Mouse (Mus musculus) liver, postnatal 0 days (tissue): Measurements from ENCODE around the gene Arhgap15.

ENCODE experiments used
- CTCF ChIP-seq: sonication (generic); IDR thresholded peaks from 2 replicates; pipeline ENCODE4 v1.5.1; 2016; ENCODE audit warnings: antibody characterized with exemption, low read depth
- EP300 ChIP-seq: IDR thresholded peaks from 2 replicates; pipeline ENCODE4 v1.6.1; 2016; ENCODE audit warnings: antibody characterized with exemption, low read depth, mild to moderate bottlenecking

GRCm38 (mm10) chr2:43816788-43817581 is 68.4 kb downstream of the Arhgap15 start:
- no peak for TF ChIP-seq CTCF
- no peak for TF ChIP-seq EP300
